Mouse (Mus musculus) limb, embryonic 14.5 days (tissue): Measurements from ENCODE around the gene Gm7137. TPM values are rescaled to one million over a fixed set of nuclear protein-coding genes. Genes with fewer than 3 reads are reported as not detected.

Experiments
- ATAC-seq: fragments of 200-750 bp; cut with Nextera tagmentation; 2 replicates; pipeline ENCODE4 v1.8.0; 2017; ENCODE audit warnings: low read depth, moderate number of reproducible peaks, moderate TSS enrichment; ENCODE audit not compliant: low FRiP score
- DNase-seq: peaks from one replicate; pipeline ENCODE4 v3.0.0-alpha.2; 2015; ENCODE audit warnings: low spot score
- H3K27ac ChIP-seq: fragments of 300-500 bp; sonication (generic); replicated peaks from 2 replicates; pipeline ENCODE4 v1.5.1; 2014; ENCODE audit warnings: low read depth, mild to moderate bottlenecking, low read length, moderate library complexity, mixed read lengths
- H3K27me3 ChIP-seq: fragments of 300-500 bp; sonication (generic); 2 replicates; pipeline ENCODE4 v1.6.1; 2014; ENCODE audit warnings: low read length, mixed read lengths; ENCODE audit not compliant: control insufficient read depth, insufficient read depth
- H3K36me3 ChIP-seq: fragments of 300-500 bp; sonication (generic); 2 replicates; pipeline ENCODE4 v1.6.1; 2014; ENCODE audit warnings: mild to moderate bottlenecking, low read length, moderate library complexity, mixed read lengths; ENCODE audit not compliant: control insufficient read depth, insufficient read depth
- H3K4me1 ChIP-seq: fragments of 300-500 bp; sonication (generic); 2 replicates; pipeline ENCODE4 v1.6.1; 2014; ENCODE audit warnings: antibody characterized with exemption, low read length, mixed read lengths; ENCODE audit not compliant: control insufficient read depth, insufficient read depth
- H3K4me2 ChIP-seq: fragments of 300-500 bp; sonication (generic); replicated peaks from 2 replicates; pipeline ENCODE4 v1.6.1; 2014; ENCODE audit warnings: low read depth, mild to moderate bottlenecking, low read length, moderate library complexity; ENCODE audit not compliant: severe bottlenecking
- H3K4me3 ChIP-seq: fragments of 300-500 bp; sonication (generic); replicated peaks from 2 replicates; pipeline ENCODE4 v1.5.1; 2014; ENCODE audit warnings: low read length
- H3K9ac ChIP-seq: fragments of 300-500 bp; sonication (generic); 2 replicates; pipeline ENCODE4 v1.6.1; 2014; ENCODE audit warnings: mild to moderate bottlenecking, low read depth, low read length, moderate library complexity; ENCODE audit not compliant: severe bottlenecking
- H3K9me3 ChIP-seq: fragments of 300-500 bp; sonication (generic); 2 replicates; pipeline ENCODE4 v1.6.1; 2016; ENCODE audit warnings: low read length; ENCODE audit not compliant: control insufficient read depth
- POLR2A ChIP-seq: fragments of 200-500 bp; IDR thresholded peaks from 2 replicates; pipeline ENCODE4 v1.8.0; 2012; ENCODE audit warnings: inconsistent platforms, mild to moderate bottlenecking, moderate library complexity, borderline replicate concordance; ENCODE audit not compliant: insufficient read depth, insufficient read length; ENCODE audit errors: extremely low read depth
- WGBS: fragments of 180-500 bp; shearing (Covaris S2); extraction: QIAGEN DNeasy Blood & Tissue Kit; methylation state at CpG from one replicate; pipeline ENCODE4 v1.1.7; 2014; 5-methylcytosine and 5-hydroxymethylcytosine counted together
- polyA plus RNA-seq, 2 experiments: library from polyadenylated mRNA; depleted of rRNA in 1 of 2; stranded (reverse) in 1 of 2; unstranded in 1 of 2; fragments of >200 nt; fragmentation: Nextera tagmentation in 1 of 2; extraction: Ambion mirVana in 1 of 2; gene quantifications; 2 replicates each; pipeline versions ENCODE4 v1.2.1 to v1.2.3; 2012 to 2014

The Gm7137 gene
- polyA plus RNA-seq, 2 experiments, result not detected

GRCm38 (mm10) chr10:77738929-77739328 lies 49.1 kb downstream of the Gm7137 start:
- Histone ChIP-seq H3K4me3 (no peak overlapping the region), H3K9ac (no peak overlapping the region), H3K27ac (no peak overlapping the region), H3K27me3 (no peaks in the 10 kb centered on the region), H3K36me3 (no peaks in the 10 kb centered on the region), H3K4me2 (no peak overlapping the region), H3K9me3 (peaks cover 7% of the 10 kb centered on the region; the same call in 1 of the 2 replicates), H3K4me1 (no peaks in the 10 kb centered on the region)
- no peak for TF ChIP-seq POLR2A
- 80% methylated on average over 4 of the region's 4 CpGs for WGBS
- no peak for ATAC-seq
- DNase-seq, result no peak

Other genes with a start within 250 kb of the Gm7137 start
Only the 30 nearest of the 31 such genes appear.
- 117 and 122 TPM in 2 replicates for gene Pttg1ip, start 206.5 kb downstream of the Gm7137 start, polyA plus RNA-seq (2012; rRNA removed)
- 138 and 147 TPM in 2 replicates for gene Pttg1ip, start 206.5 kb downstream of the Gm7137 start, polyA plus RNA-seq (2014; fragmentation: Nextera tagmentation; extraction: Ambion mirVana)
- gene Sumo3, start 182.1 kb downstream of the Gm7137 start, polyA plus RNA-seq (2012; rRNA removed), result 466 and 472 TPM in 2 replicates
- 328 and 351 TPM in 2 replicates for gene Sumo3, start 182.1 kb downstream of the Gm7137 start, polyA plus RNA-seq (2014; fragmentation: Nextera tagmentation; extraction: Ambion mirVana)
- gene Gm49325, start 182.0 kb downstream of the Gm7137 start, polyA plus RNA-seq (2012; rRNA removed), result 1.8 and 8.4 TPM in 2 replicates
- 1.9 and 5.8 TPM in 2 replicates for gene Gm49325, start 182.0 kb downstream of the Gm7137 start, polyA plus RNA-seq (2014; fragmentation: Nextera tagmentation; extraction: Ambion mirVana)
- gene Ube2g2, start 165.9 kb downstream of the Gm7137 start, polyA plus RNA-seq (2012; rRNA removed), result 55.1 and 59.8 TPM in 2 replicates
- gene Ube2g2, start 165.9 kb downstream of the Gm7137 start, polyA plus RNA-seq (2014; fragmentation: Nextera tagmentation; extraction: Ambion mirVana), result 57.4 and 58.6 TPM in 2 replicates
- 2.0 TPM in 2 replicates for gene Tspear, start 101.6 kb downstream of the Gm7137 start, polyA plus RNA-seq (2012; rRNA removed)
- gene Tspear, start 101.6 kb downstream of the Gm7137 start, polyA plus RNA-seq (2014; fragmentation: Nextera tagmentation; extraction: Ambion mirVana), result 1.1 and 1.5 TPM in 2 replicates
- not detected in 2 replicates for gene Gm19402, start 97.4 kb downstream of the Gm7137 start, polyA plus RNA-seq (2012; rRNA removed)
- not detected in 2 replicates for gene Gm19402, start 97.4 kb downstream of the Gm7137 start, polyA plus RNA-seq (2014; fragmentation: Nextera tagmentation; extraction: Ambion mirVana)
- gene Gm9508, start 91.0 kb downstream of the Gm7137 start, polyA plus RNA-seq (2012; rRNA removed), result not detected in 2 replicates
- gene Gm9508, start 91.0 kb downstream of the Gm7137 start, polyA plus RNA-seq (2014; fragmentation: Nextera tagmentation; extraction: Ambion mirVana), result not detected in 2 replicates
- gene Gm10272, start 81.6 kb downstream of the Gm7137 start, polyA plus RNA-seq (2012; rRNA removed), result not detected in 2 replicates
- not detected in 2 replicates for gene Gm10272, start 81.6 kb downstream of the Gm7137 start, polyA plus RNA-seq (2014; fragmentation: Nextera tagmentation; extraction: Ambion mirVana)
- gene Gm10024, start 76.7 kb downstream of the Gm7137 start, polyA plus RNA-seq (2012; rRNA removed), result not detected in 2 replicates
- 0.94 TPM in 1 of 2 replicates, not detected in the other for gene Gm10024, start 76.7 kb downstream of the Gm7137 start, polyA plus RNA-seq (2014; fragmentation: Nextera tagmentation; extraction: Ambion mirVana)
- not detected in 2 replicates for gene Gm10142, start 72.4 kb downstream of the Gm7137 start, polyA plus RNA-seq (2012; rRNA removed)
- gene Gm10142, start 72.4 kb downstream of the Gm7137 start, polyA plus RNA-seq (2014; fragmentation: Nextera tagmentation; extraction: Ambion mirVana), result not detected in 2 replicates
- 0.10 and 0.20 TPM in 2 replicates for gene Krtap12-1, start 67.6 kb downstream of the Gm7137 start, polyA plus RNA-seq (2012; rRNA removed)
- gene Krtap12-1, start 67.6 kb downstream of the Gm7137 start, polyA plus RNA-seq (2014; fragmentation: Nextera tagmentation; extraction: Ambion mirVana), result not detected in 2 replicates
- gene Gm10100, start 61.7 kb downstream of the Gm7137 start, polyA plus RNA-seq (2012; rRNA removed), result not detected in 2 replicates
- not detected in 2 replicates for gene Gm10100, start 61.7 kb downstream of the Gm7137 start, polyA plus RNA-seq (2014; fragmentation: Nextera tagmentation; extraction: Ambion mirVana)
- not detected in 2 replicates for gene Gm18596, start 45.6 kb downstream of the Gm7137 start, polyA plus RNA-seq (2012; rRNA removed)
- not detected in 2 replicates for gene Gm18596, start 45.6 kb downstream of the Gm7137 start, polyA plus RNA-seq (2014; fragmentation: Nextera tagmentation; extraction: Ambion mirVana)
- gene Gm9736, start 36.8 kb downstream of the Gm7137 start, polyA plus RNA-seq (2012; rRNA removed), result not detected in 2 replicates
- not detected in 2 replicates for gene Gm9736, start 36.8 kb downstream of the Gm7137 start, polyA plus RNA-seq (2014; fragmentation: Nextera tagmentation; extraction: Ambion mirVana)
- not detected in 2 replicates for gene Gm3233, start 28.5 kb downstream of the Gm7137 start, polyA plus RNA-seq (2012; rRNA removed)
- not detected in 2 replicates for gene Gm3233, start 28.5 kb downstream of the Gm7137 start, polyA plus RNA-seq (2014; fragmentation: Nextera tagmentation; extraction: Ambion mirVana)
- not detected in 2 replicates for gene Gm3238, start 16.9 kb downstream of the Gm7137 start, polyA plus RNA-seq (2012; rRNA removed)
- not detected in 2 replicates for gene Gm3238, start 16.9 kb downstream of the Gm7137 start, polyA plus RNA-seq (2014; fragmentation: Nextera tagmentation; extraction: Ambion mirVana)
- not detected in 2 replicates for gene Gm7138, start 11.3 kb downstream of the Gm7137 start, polyA plus RNA-seq (2012; rRNA removed)
- gene Gm7138, start 11.3 kb downstream of the Gm7137 start, polyA plus RNA-seq (2014; fragmentation: Nextera tagmentation; extraction: Ambion mirVana), result not detected in 2 replicates
- gene Gm3250, start 5.7 kb downstream of the Gm7137 start, polyA plus RNA-seq (2012; rRNA removed), result not detected in 2 replicates
- gene Gm3250, start 5.7 kb downstream of the Gm7137 start, polyA plus RNA-seq (2014; fragmentation: Nextera tagmentation; extraction: Ambion mirVana), result not detected in 2 replicates
- not detected in 2 replicates for gene Gm9639, start 6.9 kb upstream of the Gm7137 start, polyA plus RNA-seq (2012; rRNA removed)
- gene Gm9639, start 6.9 kb upstream of the Gm7137 start, polyA plus RNA-seq (2014; fragmentation: Nextera tagmentation; extraction: Ambion mirVana), result not detected in 2 replicates
- not detected in 2 replicates for gene Gm19668, start 10.9 kb upstream of the Gm7137 start, polyA plus RNA-seq (2012; rRNA removed)
- not detected in 2 replicates for gene Gm19668, start 10.9 kb upstream of the Gm7137 start, polyA plus RNA-seq (2014; fragmentation: Nextera tagmentation; extraction: Ambion mirVana)
- gene Gm9507, start 23.6 kb upstream of the Gm7137 start, polyA plus RNA-seq (2012; rRNA removed), result not detected in 2 replicates
- gene Gm9507, start 23.6 kb upstream of the Gm7137 start, polyA plus RNA-seq (2014; fragmentation: Nextera tagmentation; extraction: Ambion mirVana), result not detected in 2 replicates
- gene Gm2696, start 26.5 kb upstream of the Gm7137 start, polyA plus RNA-seq (2012; rRNA removed), result 0.13 and 0.25 TPM in 2 replicates
- not detected in 2 replicates for gene Gm2696, start 26.5 kb upstream of the Gm7137 start, polyA plus RNA-seq (2014; fragmentation: Nextera tagmentation; extraction: Ambion mirVana)
- not detected in 2 replicates for gene Krtap10-4, start 38.9 kb upstream of the Gm7137 start, polyA plus RNA-seq (2012; rRNA removed)
- not detected in 2 replicates for gene Krtap10-4, start 38.9 kb upstream of the Gm7137 start, polyA plus RNA-seq (2014; fragmentation: Nextera tagmentation; extraction: Ambion mirVana)
- 0.08 and 0.14 TPM in 2 replicates for gene Krtap10-10, start 47.7 kb upstream of the Gm7137 start, polyA plus RNA-seq (2012; rRNA removed)
- gene Krtap10-10, start 47.7 kb upstream of the Gm7137 start, polyA plus RNA-seq (2014; fragmentation: Nextera tagmentation; extraction: Ambion mirVana), result not detected in 2 replicates
- not detected in 2 replicates for gene Gm36176, start 58.6 kb upstream of the Gm7137 start, polyA plus RNA-seq (2012; rRNA removed)
- not detected in 2 replicates for gene Gm36176, start 58.6 kb upstream of the Gm7137 start, polyA plus RNA-seq (2014; fragmentation: Nextera tagmentation; extraction: Ambion mirVana)
- gene Gm10318, start 64.7 kb upstream of the Gm7137 start, polyA plus RNA-seq (2012; rRNA removed), result 0.13 TPM in 1 of 2 replicates, not detected in the other
- not detected in 2 replicates for gene Gm10318, start 64.7 kb upstream of the Gm7137 start, polyA plus RNA-seq (2014; fragmentation: Nextera tagmentation; extraction: Ambion mirVana)
- gene Gm3285, start 73.8 kb upstream of the Gm7137 start, polyA plus RNA-seq (2012; rRNA removed), result 0.06 and 0.10 TPM in 2 replicates
- not detected in 2 replicates for gene Gm3285, start 73.8 kb upstream of the Gm7137 start, polyA plus RNA-seq (2014; fragmentation: Nextera tagmentation; extraction: Ambion mirVana)
- gene Lrrc3, start 114.3 kb upstream of the Gm7137 start, polyA plus RNA-seq (2012; rRNA removed), result 3.6 and 4.8 TPM in 2 replicates
- gene Lrrc3, start 114.3 kb upstream of the Gm7137 start, polyA plus RNA-seq (2014; fragmentation: Nextera tagmentation; extraction: Ambion mirVana), result 3.4 and 3.6 TPM in 2 replicates
- 0.39 and 0.69 TPM in 2 replicates for gene Trpm2, start 182.4 kb upstream of the Gm7137 start, polyA plus RNA-seq (2012; rRNA removed)
- 0.06 and 0.41 TPM in 2 replicates for gene Trpm2, start 182.4 kb upstream of the Gm7137 start, polyA plus RNA-seq (2014; fragmentation: Nextera tagmentation; extraction: Ambion mirVana)
- gene 1810043G02Rik, start 190.3 kb upstream of the Gm7137 start, polyA plus RNA-seq (2012; rRNA removed), result 42.9 and 55.6 TPM in 2 replicates
- gene 1810043G02Rik, start 190.3 kb upstream of the Gm7137 start, polyA plus RNA-seq (2014; fragmentation: Nextera tagmentation; extraction: Ambion mirVana), result 26.5 and 27.1 TPM in 2 replicates